Mouse (Mus musculus) cerebellum, adult 11 months (tissue): ENCODE results near the gene Arid3c.
"Not testable (repeated sequence)": the region's sequence is repeated elsewhere in the genome, so short reads cannot be mapped to it uniquely, and the experiment has no call there.

ENCODE experiments used
- DNase-seq: peaks from one replicate; pipeline ENCODE4 v3.0.0; 2022

Gene Arid3c

GRCm38 (mm10) chr4:41731052-41731765 lies at the start of gene Arid3c:
TSS of gene Arid3c (minus strand) at chr4:41731142.
- no peak for DNase-seq

- DNase-seq: peak; percentile 15
Measured at GRCm38 (mm10) chr4:41775840-41776239, 44.9 kb upstream of the Arid3c start.

DNA sequence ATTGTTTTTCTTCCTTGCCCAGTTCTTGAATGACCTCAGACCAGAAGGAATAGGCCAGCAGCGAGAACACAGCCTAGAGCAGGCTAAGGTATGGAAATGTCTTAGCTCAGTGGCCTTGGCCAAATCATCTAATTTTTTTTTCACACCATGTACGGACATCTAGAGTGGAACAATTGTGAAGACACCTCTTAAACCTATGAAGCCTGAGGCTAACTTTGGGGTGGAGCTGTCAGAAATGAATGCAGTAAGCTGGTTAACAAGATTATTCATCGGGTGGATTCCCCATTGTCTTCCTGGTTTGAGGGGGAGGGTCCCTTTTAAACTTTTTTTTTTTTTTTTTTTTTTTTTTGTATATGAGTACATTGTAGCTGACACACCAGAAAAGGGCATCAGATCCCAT lies 43.6 kb upstream of the Arid3c start:
- DNase-seq: not testable (repeated sequence)

GRCm38 (mm10) chr4:41774002-41774401 lies 43.1 kb upstream of the Arid3c start, which contains the start of gene Ccl27a:
TSS of gene Ccl27a (minus strand) at chr4:41774247.
- peak; percentile 82 for DNase-seq

GRCm38 (mm10) chr4:41773502-41773901 lies 42.6 kb upstream of the Arid3c start:
- peak; percentile 66 for DNase-seq

DNA sequence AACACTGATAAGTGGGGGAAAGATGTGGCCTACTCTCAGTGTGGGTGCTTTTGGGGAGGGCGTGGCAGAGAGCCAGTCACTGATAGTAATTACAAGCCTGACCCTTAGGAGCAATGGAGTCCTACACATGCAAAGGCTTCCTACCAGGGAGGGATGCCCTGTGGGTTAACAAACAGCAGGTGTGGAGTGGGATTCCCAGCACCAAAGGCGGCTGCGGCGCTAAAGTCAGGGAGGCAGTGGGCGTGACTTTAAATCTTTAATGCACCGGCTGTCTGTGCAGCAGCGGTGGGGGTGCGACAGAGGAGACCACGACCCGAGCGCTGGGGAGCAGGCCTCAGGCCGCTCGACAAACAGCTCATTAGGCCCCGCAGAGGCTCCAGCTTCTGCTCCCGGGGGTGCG lies 42.0 kb upstream of the Arid3c start:
- not testable (repeated sequence) for DNase-seq

- DNase-seq: not testable (repeated sequence)
Measured at GRCm38 (mm10) chr4:41767301-41767700, 36.4 kb upstream of the Arid3c start.

- DNase-seq: not testable (repeated sequence)
Measured at GRCm38 (mm10) chr4:41763176-41763575, 32.2 kb upstream of the Arid3c start.

GRCm38 (mm10) chr4:41762688-41763114 lies 31.8 kb upstream of the Arid3c start:
- not testable (repeated sequence) for DNase-seq

GRCm38 (mm10) chr4:41762099-41762687 lies 31.3 kb upstream of the Arid3c start:
- DNase-seq: no peak

GRCm38 (mm10) chr4:41761680-41762079 lies 30.7 kb upstream of the Arid3c start:
- DNase-seq: no peak

GRCm38 (mm10) chr4:41760911-41761310 lies 30.0 kb upstream of the Arid3c start:
- no peak for DNase-seq

DNA sequence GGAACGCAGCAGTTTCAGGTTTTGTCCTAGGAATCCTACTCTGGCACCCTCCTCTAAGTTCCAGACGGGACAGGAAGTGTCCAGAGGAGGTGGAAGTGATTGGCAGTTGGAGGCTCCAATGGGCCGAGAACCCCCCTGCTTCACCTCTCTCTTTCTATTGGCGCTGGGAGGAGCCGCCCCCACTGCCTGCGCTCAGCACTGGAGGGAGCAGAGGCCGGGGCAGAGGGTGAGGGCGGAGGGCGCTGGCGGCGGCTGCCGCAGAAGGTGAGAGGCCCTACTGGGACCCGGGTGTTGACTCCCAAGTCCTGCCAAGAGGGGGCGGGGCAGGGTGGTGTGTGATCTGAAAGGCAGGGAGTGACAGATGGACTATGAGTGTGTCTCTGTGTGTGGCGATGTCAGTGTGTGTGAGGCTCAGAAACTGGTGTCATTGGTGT lies 29.4 kb upstream of the Arid3c start:
- DNase-seq: peak; percentile 90

- no peak for DNase-seq
Measured at GRCm38 (mm10) chr4:41759656-41760287, 28.8 kb upstream of the Arid3c start.

GRCm38 (mm10) chr4:41759206-41759605 lies 28.3 kb upstream of the Arid3c start:
- DNase-seq: no peak

DNA sequence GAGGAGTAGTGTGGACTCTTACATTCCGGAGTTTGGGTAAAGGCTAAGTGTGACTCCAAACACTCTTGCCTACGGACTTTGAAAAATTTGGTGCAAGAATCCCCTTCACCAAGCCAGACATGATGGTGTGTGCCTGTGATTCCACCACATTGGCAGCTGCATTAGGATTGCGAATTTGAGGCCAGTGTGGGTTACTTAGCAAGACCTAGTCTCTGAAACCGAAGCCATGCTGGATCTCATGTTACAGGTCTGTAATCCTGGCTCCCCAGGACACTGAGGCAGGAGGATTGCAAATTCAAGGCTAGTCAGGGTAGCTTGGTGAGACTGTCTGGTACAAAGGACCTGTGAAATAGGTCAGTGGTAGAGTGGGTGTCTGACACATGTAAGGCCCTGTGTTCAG lies 27.8 kb upstream of the Arid3c start:
- no peak for DNase-seq

DNA sequence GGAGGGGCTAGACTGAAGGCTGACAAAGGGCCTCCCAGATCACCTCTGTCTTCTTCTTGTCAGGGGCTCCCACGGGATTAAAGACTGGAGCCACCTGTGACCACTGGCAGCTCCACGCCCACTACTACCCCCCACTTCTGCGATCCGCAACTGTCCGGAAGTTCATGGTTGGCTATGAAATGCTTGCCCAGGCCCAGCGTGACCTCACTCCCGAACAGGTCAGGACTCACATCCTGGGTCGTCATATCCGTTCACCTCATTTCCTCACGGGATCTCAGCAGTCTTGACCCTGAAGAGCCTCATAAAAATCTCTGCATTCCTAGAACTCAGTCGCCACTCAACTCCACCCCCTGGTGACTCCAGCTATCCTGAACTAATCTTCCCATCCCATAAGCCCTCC lies 27.1 kb upstream of the Arid3c start:
- DNase-seq: no peak

DNA sequence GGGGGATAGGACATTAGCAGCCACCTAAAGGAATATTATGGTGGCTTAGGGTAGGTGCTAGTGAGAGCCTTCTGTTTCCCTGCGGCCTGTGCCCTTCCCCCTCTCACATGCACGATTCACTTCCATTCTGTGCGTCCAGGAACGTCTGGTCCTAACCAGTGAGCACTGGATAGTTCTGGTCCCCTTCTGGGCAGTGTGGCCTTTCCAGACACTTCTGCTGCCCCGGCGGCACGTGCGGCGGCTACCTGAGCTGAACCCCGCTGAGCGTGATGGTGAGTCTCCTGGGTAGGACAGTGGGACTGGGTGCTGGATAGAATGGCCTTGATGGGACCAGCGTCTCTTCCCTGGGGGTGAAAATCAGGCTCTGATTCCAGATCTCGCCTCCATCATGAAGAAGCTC lies 26.4 kb upstream of the Arid3c start:
- no peak for DNase-seq

GRCm38 (mm10) chr4:41756440-41756839 lies 25.5 kb upstream of the Arid3c start:
- DNase-seq: no peak

DNA sequence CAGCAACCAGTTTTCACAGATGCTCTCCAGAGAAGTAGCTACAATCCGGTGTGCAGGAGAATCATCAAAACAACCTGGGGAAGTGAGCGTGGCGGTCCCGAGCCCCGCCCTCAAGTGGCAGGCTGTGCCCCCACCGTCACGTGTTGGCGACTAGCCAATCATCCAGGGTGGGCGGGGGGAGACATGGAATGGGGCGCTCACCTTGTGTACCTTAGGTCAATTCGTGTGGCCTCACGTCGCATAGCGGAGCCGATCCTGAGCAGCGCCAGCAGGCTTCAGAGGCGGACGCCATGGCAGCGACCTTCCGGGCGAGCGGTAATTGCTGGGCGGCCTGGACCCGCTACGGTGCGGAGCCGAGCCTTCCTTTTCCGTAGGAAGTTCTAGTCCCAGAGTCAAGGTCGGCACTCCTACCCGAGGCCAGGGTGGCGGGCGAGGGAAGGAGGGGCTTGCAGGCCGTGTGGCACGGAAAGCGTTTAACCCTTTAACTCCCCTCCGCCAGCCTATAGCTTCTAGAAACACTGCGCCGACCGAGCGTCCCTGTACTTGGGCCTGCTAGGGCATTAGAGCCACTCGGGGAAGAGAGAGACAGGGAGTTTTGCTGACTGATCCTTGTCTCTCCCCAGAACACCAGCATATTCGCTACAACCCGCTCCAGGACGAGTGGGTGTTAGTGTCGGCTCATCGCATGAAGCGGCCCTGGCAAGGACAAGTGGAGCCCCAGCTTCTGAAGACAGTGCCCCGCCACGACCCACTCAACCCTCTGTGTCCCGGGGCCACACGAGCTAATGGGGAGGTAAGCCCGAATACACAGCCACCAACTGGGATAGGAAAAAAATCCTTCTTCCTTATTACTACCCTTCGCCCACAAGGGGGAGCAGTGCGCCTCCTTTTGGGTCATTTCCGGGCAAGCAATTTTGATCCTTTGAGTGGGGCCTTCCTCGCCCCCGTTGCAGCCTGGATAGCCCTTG lies 24.7 kb upstream of the Arid3c start, which contains the start of gene Sigmar1:
Gene Sigmar1 (minus strand): TSS at position 820 of the 968 bp plus-strand sequence.
- DNase-seq: peak; percentile 87

GRCm38 (mm10) chr4:41754797-41755337 lies 23.9 kb upstream of the Arid3c start, which contains the start of gene Galt:
TSS of gene Galt (plus strand) at chr4:41755228.
- DNase-seq: no peak

GRCm38 (mm10) chr4:41745021-41745420 lies 14.1 kb upstream of the Arid3c start:
- no peak for DNase-seq
